Mouse (Mus musculus): ENCODE data around the gene Cwc22.

GRCm38 (mm10) chr2:77944860-77945595 lies 1.1 kb downstream of the Cwc22 start:
- no peak for TF ChIP-seq CTCF (conservative IDR thresholded peaks at IDR 0.05; ENCODE audit: low read length)
- no peak for TF ChIP-seq POU5F1 (IDR thresholded peaks at IDR 0.05; ENCODE audit: borderline replicate concordance, low read length)
- no peak for TF ChIP-seq NANOG (IDR thresholded peaks at IDR 0.05; ENCODE audit: borderline replicate concordance, low read length)
